Mouse (Mus musculus) lung, adult 2 months (tissue): Measurements from ENCODE around the gene Gm20696.

Experiments
- CTCF ChIP-seq: fragments of 200-500 bp; IDR thresholded peaks from 2 replicates; pipeline ENCODE4 v1.5.1; 2011; ENCODE audit warnings: mild to moderate bottlenecking, low read length, control low read depth; ENCODE audit not compliant: insufficient read depth
- POLR2A ChIP-seq: fragments of 200-500 bp; IDR thresholded peaks from 2 replicates; pipeline ENCODE4 v1.6.1; 2011; ENCODE audit warnings: low read depth, mild to moderate bottlenecking, control low read depth, low read length, borderline replicate concordance; ENCODE audit errors: extremely low read depth

GRCm38 (mm10) chr6:99357931-99358330 is 308.7 kb downstream of the Gm20696 start:
- TF ChIP-seq CTCF (no peak), POLR2A (no peak)
